In the genomic region with DNA sequence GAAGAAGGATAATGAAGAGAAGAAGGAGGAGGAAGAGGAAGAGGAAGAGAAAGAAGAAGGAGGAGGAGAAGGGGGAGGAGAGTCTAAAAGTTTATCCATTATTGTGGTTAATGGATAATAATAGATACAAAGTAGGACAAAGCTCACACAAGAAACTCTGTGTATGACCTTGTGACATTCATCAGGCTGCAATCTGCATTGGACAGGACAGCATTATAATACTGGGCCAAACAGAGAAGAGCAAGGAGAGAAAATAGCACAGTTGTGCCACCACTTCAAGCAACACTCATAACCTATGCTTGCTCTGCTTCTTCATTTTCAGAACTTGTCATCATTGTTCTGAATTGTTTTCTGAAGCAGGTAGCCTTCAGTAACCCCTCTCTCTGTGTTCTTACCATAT, we compare ENCODE assay signal across 19 mouse cellular contexts.
"Had no signal": no experiment of that assay in that cellular context is flagged by ENCODE, and none has a peak within 500 bp of the region (broad histone marks: within the 10 kb centered on the region; RNA-seq: fewer than 3 reads in every experiment).

No protein-coding gene starts in this region.

- DNase-seq: lung, adult 18-20 months; lung, embryonic 14.5 days; lung, postnatal 10 days; lung, postnatal 4 days; retina, postnatal 1 day; right cerebral cortex, adult 18-20 months; right cerebral cortex, postnatal 25 days; right cerebral cortex, postnatal 4 days; spleen, adult 18-20 months; thymus, adult 18-20 months; thymus, postnatal 14 days; thymus, postnatal 36 days had no signal

- H3K27me3 ChIP-seq: megakaryocyte, embryonic 14.5 days; midbrain, embryonic 13.5 days; midbrain, embryonic 15.5 days; neural tube, embryonic 13.5 days; neural tube, embryonic 15.5 days had no signal

- H3K27ac ChIP-seq: midbrain, embryonic 13.5 days; midbrain, embryonic 15.5 days; neural tube, embryonic 13.5 days; neural tube, embryonic 15.5 days had no signal

- ATAC-seq: midbrain, embryonic 13.5 days; midbrain, embryonic 15.5 days had no signal

- H3K4me3 ChIP-seq: megakaryocyte, embryonic 14.5 days; midbrain, embryonic 13.5 days; midbrain, embryonic 15.5 days; myocyte; neural tube, embryonic 13.5 days; neural tube, embryonic 15.5 days had no signal

- H3K9ac ChIP-seq: lung, embryonic 14.5 days; midbrain, embryonic 13.5 days; midbrain, embryonic 15.5 days; neural tube, embryonic 13.5 days; neural tube, embryonic 15.5 days had no signal

- H3K4me2 ChIP-seq: lung, embryonic 14.5 days; midbrain, embryonic 11.5 days; midbrain, embryonic 13.5 days; midbrain, embryonic 15.5 days; neural tube, embryonic 13.5 days; neural tube, embryonic 15.5 days had no signal

- H3K36me3 ChIP-seq: midbrain, embryonic 13.5 days; midbrain, embryonic 15.5 days; neural tube, embryonic 13.5 days; neural tube, embryonic 15.5 days had no signal

- H3K4me1 ChIP-seq: midbrain, embryonic 13.5 days; midbrain, embryonic 15.5 days had no signal
